Mouse (Mus musculus) megakaryocyte progenitor cell, adult 5-6 weeks (primary cell): ENCODE measurements around the gene Gapdhs. TPM values are rescaled to one million over a fixed set of nuclear protein-coding genes. Genes with fewer than 3 reads are reported as not detected.
A peak's percentile ranks its signal among the peaks of the same experiment; 100 is the strongest.

ENCODE experiments used
- ATAC-seq: replicated peaks from 2 replicates; pipeline ENCODE4 v1.8.0; 2016; ENCODE audit warnings: mild to moderate bottlenecking, moderate TSS enrichment, inconsistent platforms; ENCODE audit not compliant: poor library complexity
- total RNA-seq, 2 experiments: library from RNA; stranded (forward) in 1 of 2; stranded (reverse) in 1 of 2; fragments of 157-497, 149-512 nt in 1 of 2; fragments of 200-1000 nt in 1 of 2; gene quantifications; 2 replicates each; pipeline versions ENCODE4 v1.2.3 to v1.2.4; 2015 to 2017

Gapdhs gene
- total RNA-seq (2015) (not detected in 2 replicates), total RNA-seq (2017) (not detected in 2 replicates)

DNA sequence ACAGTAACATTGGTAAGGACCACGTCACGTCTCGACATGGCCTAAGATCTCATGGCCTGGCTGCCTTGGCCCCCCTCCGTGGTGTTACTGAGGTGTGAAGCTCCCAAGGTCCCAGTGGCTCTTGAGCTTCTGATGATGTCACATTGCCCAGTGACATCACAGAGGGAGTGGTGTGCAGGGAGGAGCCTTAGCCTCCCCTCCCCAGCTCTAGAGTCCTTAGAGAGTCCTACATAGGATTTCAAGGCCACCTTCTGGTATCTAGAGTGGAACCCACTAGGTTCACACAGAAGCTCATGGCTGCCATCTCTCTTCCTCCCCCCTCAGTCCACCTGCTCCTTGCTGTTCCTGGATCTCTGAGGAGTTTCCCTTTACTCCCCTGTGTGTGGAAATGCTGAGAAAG lies at the start of gene Gapdhs:
Gene Gapdhs (minus strand): TSS at position 65 of the 400 bp plus-strand sequence.
- ATAC-seq, result 0 out of 2 replicates have a peak, but pooled peaks have one; percentile 14

GRCm38 (mm10) chr7:30791921-30792320 lies 48.4 kb upstream of the Gapdhs start:
- peak; percentile 57 for ATAC-seq

- ATAC-seq, result no peak
Observed at GRCm38 (mm10) chr7:30790141-30790540, 46.7 kb upstream of the Gapdhs start.

GRCm38 (mm10) chr7:30787377-30788022 lies 44.0 kb upstream of the Gapdhs start, which contains the start of gene Krtdap:
TSS of gene Krtdap (plus strand) at chr7:30787896.
- ATAC-seq, result no peak

GRCm38 (mm10) chr7:30785721-30786546 lies 42.5 kb upstream of the Gapdhs start:
- no peak for ATAC-seq

DNA sequence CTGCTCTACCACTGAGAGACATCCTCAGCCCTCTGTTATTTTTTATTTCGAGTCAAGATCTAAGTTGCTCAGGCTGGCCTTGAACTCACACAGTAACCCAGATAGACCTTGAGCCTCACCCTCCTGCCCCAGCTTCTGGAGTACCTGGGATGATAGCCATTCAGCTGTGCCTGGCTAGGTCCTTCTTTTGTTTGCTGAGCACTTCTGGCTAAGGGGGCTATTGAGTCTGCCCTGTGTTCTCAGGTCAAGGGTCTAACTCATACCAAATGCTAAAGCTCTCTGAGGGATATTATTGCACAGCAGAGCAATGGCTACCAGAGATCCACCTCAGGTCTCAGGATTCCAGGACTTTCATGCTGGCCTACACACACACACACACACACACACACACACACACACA lies 41.7 kb upstream of the Gapdhs start:
- ATAC-seq, result no peak

- ATAC-seq, result 0 out of 2 replicates have a peak, but pooled peaks have one; percentile 23
Observed at GRCm38 (mm10) chr7:30782658-30783057, 39.2 kb upstream of the Gapdhs start.

- peak; percentile 63 for ATAC-seq
Observed at GRCm38 (mm10) chr7:30781792-30782191, 38.3 kb upstream of the Gapdhs start.

- ATAC-seq, result peak; percentile 60
Observed at GRCm38 (mm10) chr7:30777911-30778310, 34.4 kb upstream of the Gapdhs start.

GRCm38 (mm10) chr7:30777081-30777579 lies 33.6 kb upstream of the Gapdhs start:
- ATAC-seq, result peak; percentile 54

- ATAC-seq, result peak; percentile 50
Observed at GRCm38 (mm10) chr7:30776104-30776503, 32.6 kb upstream of the Gapdhs start.

- peak; percentile 31; the same call in 1 of the 2 replicates for ATAC-seq
Observed at GRCm38 (mm10) chr7:30769236-30769635, 25.8 kb upstream of the Gapdhs start.

- no peak for ATAC-seq
Observed at GRCm38 (mm10) chr7:30766408-30766807, 22.9 kb upstream of the Gapdhs start.

GRCm38 (mm10) chr7:30765173-30765572 lies 21.7 kb upstream of the Gapdhs start:
- ATAC-seq, result no peak

DNA sequence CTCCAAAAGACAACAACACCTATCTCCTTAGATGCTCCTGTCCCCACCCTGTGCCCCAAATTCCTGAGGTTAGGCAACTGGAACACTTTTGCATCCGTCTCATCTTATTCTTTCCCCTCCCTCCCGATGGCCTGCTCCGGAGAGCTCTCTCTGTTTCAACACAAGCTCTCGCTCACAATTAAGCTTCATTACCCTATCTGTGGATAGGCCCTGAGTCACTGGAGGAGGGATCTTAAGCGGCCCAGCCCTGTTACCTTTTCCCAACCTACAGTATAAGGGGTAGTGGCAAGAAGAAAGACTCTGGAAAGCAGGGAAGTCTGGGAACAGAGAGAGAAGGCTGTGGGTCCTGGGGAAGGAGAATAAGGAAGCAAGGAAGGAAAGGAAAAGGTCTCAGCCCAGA lies 20.0 kb upstream of the Gapdhs start, which contains the start of gene Dmkn:
Gene Dmkn (plus strand): TSS at position 301 of the 400 bp plus-strand sequence.
- no peak for ATAC-seq

DNA sequence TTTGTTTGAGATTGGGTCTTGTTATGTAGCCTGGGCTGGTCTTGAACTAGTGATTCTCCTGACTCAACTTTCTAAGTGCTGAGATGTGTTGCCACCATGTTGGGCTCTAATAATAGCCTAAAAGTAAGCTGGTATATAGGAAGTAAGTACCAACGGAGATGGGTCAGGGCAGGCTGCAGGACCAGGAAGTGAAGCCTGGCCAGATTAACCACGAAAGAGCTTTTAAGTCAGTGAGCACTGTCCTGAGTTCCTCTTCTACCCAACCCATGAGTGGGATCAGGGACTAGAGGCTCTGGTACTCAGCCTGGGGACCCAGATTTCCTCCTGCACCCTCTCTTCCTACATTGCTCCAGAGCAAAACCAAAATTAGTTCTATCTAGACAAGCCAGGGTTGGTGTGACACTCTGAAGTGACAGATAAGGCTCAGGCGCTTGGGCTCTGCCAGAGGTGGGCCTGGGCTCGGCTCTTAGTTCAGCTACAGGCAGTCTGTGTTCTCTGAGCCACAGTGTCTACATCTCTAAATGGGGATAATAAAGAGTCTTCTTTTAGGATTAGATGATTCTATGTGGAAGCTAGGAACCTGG lies 18.4 kb upstream of the Gapdhs start:
- peak; percentile 80 for ATAC-seq

GRCm38 (mm10) chr7:30758853-30759252 lies 15.4 kb upstream of the Gapdhs start:
- peak; percentile 38; the same call in 1 of the 2 replicates for ATAC-seq

DNA sequence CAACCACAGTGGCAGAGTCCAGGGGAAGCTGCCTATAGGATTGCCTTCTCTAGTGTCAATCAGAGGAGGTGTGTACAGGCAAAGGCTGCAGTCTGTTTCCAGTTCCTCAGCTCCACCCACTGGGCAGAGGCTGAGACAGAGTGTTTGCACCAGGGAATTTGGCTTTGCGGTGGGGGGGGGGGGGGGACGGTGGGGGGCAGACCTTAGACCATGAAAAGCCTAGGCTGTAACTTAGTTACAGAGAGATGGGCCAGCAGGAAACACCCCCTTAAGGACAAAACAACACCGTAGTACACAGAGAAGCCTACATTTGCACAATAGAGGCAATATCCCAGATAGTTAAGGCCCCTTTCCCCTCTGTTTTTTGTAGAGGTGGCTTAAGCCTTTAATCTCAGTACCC lies 13.5 kb upstream of the Gapdhs start:
- no peak for ATAC-seq

DNA sequence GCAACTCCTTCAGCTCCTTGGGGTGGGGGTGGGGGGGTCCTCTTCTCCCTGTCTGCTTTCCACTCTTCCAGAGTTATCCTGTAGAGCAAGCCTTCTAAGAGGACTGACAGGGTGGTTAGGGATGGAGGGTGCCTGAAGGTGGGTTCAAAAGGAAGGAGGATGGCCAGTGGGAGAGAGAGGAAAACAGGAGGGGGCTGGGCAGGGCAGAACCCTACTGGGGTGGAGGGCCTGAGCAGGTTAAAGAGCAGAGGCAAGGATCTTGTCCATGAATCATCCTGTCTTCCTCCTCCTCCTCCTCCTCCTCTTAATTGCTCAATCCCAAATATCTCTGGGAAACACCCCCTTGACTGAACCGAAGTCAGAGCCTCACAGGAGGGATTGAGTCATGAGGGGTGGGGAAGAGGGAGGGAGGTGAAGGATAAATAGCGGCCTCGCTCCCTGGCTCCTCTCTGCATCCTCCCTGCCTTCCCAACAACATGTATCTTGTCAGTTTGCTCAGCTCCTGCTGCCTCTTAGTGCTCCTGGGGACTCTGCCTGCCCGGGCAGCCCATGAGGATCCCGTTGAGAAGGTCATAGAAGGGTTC lies 7.7 kb upstream of the Gapdhs start, which contains the start of gene Sbsn:
Gene Sbsn (plus strand): TSS at position 386 of the 584 bp plus-strand sequence.
- ATAC-seq, result no peak

- no peak for ATAC-seq
Observed at GRCm38 (mm10) chr7:30749824-30750606, 6.5 kb upstream of the Gapdhs start.
